Mouse (Mus musculus) lung, embryonic 15.5 days (tissue): ENCODE measurements around the gene Camk2b. TPM values are rescaled to one million over a fixed set of nuclear protein-coding genes. Genes with fewer than 3 reads are reported as not detected.
A peak's percentile ranks its signal among the peaks of the same experiment; 100 is the strongest.
"Not testable (repeated sequence)": the region's sequence is repeated elsewhere in the genome, so short reads cannot be mapped to it uniquely, and the experiment has no call there.

ENCODE experiments used
- ATAC-seq: fragments of 200-750 bp; cut with Nextera tagmentation; 2 replicates; pipeline ENCODE4 v1.8.0; 2017; ENCODE audit warnings: moderate number of reproducible peaks, borderline replicate concordance; ENCODE audit not compliant: low FRiP score, low TSS enrichment; ENCODE audit errors: extremely low read depth
- H3K27ac ChIP-seq: fragments of 300-500 bp; sonication (generic); 2 replicates; pipeline ENCODE4 v1.5.1; 2015; ENCODE audit warnings: moderate library complexity, mild to moderate bottlenecking, inconsistent platforms
- H3K27me3 ChIP-seq: fragments of 300-500 bp; sonication (generic); 2 replicates; pipeline ENCODE4 v1.6.1; 2015; ENCODE audit warnings: inconsistent platforms
- H3K36me3 ChIP-seq: fragments of 300-500 bp; sonication (generic); 2 replicates; pipeline ENCODE4 v1.6.1; 2015; ENCODE audit warnings: inconsistent platforms
- H3K4me1 ChIP-seq: fragments of 300-500 bp; sonication (generic); 2 replicates; pipeline ENCODE4 v1.6.1; 2015; ENCODE audit warnings: inconsistent platforms
- H3K4me2 ChIP-seq: fragments of 300-500 bp; sonication (generic); 2 replicates; pipeline ENCODE4 v1.6.1; 2015; ENCODE audit warnings: inconsistent platforms, mild to moderate bottlenecking, moderate library complexity
- H3K4me3 ChIP-seq: fragments of 300-500 bp; sonication (generic); 2 replicates; pipeline ENCODE4 v1.5.1; 2015; ENCODE audit warnings: mild to moderate bottlenecking, inconsistent platforms
- H3K9ac ChIP-seq: fragments of 300-500 bp; sonication (generic); 2 replicates; pipeline ENCODE4 v1.6.1; 2015; ENCODE audit warnings: inconsistent platforms
- H3K9me3 ChIP-seq: fragments of 300-500 bp; sonication (generic); 2 replicates; pipeline ENCODE4 v1.6.1; 2016; ENCODE audit warnings: inconsistent platforms
- WGBS: fragments of 180-500 bp; shearing (Covaris S2); methylation state at CpG from one replicate; pipeline ENCODE4 v1.1.7; 2015; 5-methylcytosine and 5-hydroxymethylcytosine counted together
- polyA plus RNA-seq: library from polyadenylated mRNA; unstranded; fragments of >200 nt; fragmentation: Nextera tagmentation; extraction: Ambion mirVana; gene quantifications from 2 replicates; pipeline ENCODE4 v1.2.1, GENCODE M21; 2015

Gene Camk2b
- polyA plus RNA-seq, 1 experiment from 2014 or later, result 1.4 TPM

- no peak overlapping the region for H3K27ac ChIP-seq
- H3K4me2 ChIP-seq, result 0 out of 2 replicates have a peak overlapping the region, but pooled peaks have one; percentile 3
- no peaks in the 10 kb centered on the region for H3K27me3 ChIP-seq
- no peak overlapping the region for H3K4me3 ChIP-seq
- H3K36me3 ChIP-seq, result no peaks in the 10 kb centered on the region
- no peaks in the 10 kb centered on the region for H3K9me3 ChIP-seq
- ATAC-seq, result no peak
- no peak overlapping the region for H3K9ac ChIP-seq
- WGBS, result 37% methylated on average over 10 of the region's 10 CpGs
- peaks cover 14% of the 10 kb centered on the region; the same call in 1 of the 2 replicates for H3K4me1 ChIP-seq
Observed at GRCm38 (mm10) chr11:5948546-5949250, 117.5 kb downstream of the Camk2b start.

GRCm38 (mm10) chr11:5947796-5948195 lies 118.4 kb downstream of the Camk2b start:
- H3K27me3 ChIP-seq, result no peaks in the 10 kb centered on the region
- no peak overlapping the region for H3K4me2 ChIP-seq
- ATAC-seq, result no peak
- H3K9ac ChIP-seq, result no peak overlapping the region
- H3K9me3 ChIP-seq, result no peaks in the 10 kb centered on the region
- H3K27ac ChIP-seq, result no peak overlapping the region
- no peak overlapping the region for H3K4me3 ChIP-seq
- peaks cover 14% of the 10 kb centered on the region; the same call in 1 of the 2 replicates for H3K4me1 ChIP-seq
- 17% methylated on average over 4 of the region's 4 CpGs for WGBS
- no peaks in the 10 kb centered on the region for H3K36me3 ChIP-seq

GRCm38 (mm10) chr11:5945096-5945495 lies 121.1 kb downstream of the Camk2b start:
- no peak for ATAC-seq
- peaks cover 14% of the 10 kb centered on the region; the same call in 1 of the 2 replicates for H3K4me1 ChIP-seq
- no peaks in the 10 kb centered on the region for H3K27me3 ChIP-seq
- H3K4me2 ChIP-seq, result no peak overlapping the region
- no peak overlapping the region for H3K4me3 ChIP-seq
- H3K9ac ChIP-seq, result no peak overlapping the region
- no peak overlapping the region for H3K27ac ChIP-seq
- no peaks in the 10 kb centered on the region for H3K36me3 ChIP-seq
- 43% methylated on average over 2 of the region's 2 CpGs for WGBS
- H3K9me3 ChIP-seq, result no peaks in the 10 kb centered on the region

- Histone ChIP-seq H3K27ac (no peak overlapping the region), H3K4me3 (no peak overlapping the region), H3K9me3 (no peaks in the 10 kb centered on the region), H3K9ac (no peak overlapping the region), H3K4me2 (no peak overlapping the region), H3K27me3 (no peaks in the 10 kb centered on the region), H3K36me3 (no peaks in the 10 kb centered on the region), H3K4me1 (no peaks in the 10 kb centered on the region)
- no peak for ATAC-seq
- whole genome bisulfite sequencing, result 76% methylated on average over 6 of the region's 6 CpGs
Observed at GRCm38 (mm10) chr11:5942966-5943365, 123.2 kb downstream of the Camk2b start.

GRCm38 (mm10) chr11:5934531-5934930 lies 131.6 kb downstream of the Camk2b start:
- not testable (repeated sequence) for H3K9me3 ChIP-seq, H3K4me1 ChIP-seq, ATAC-seq, H3K27ac ChIP-seq, H3K4me3 ChIP-seq, H3K9ac ChIP-seq, H3K36me3 ChIP-seq, H3K27me3 ChIP-seq, H3K4me2 ChIP-seq
- WGBS, result 90% methylated on average over 11 of the region's 11 CpGs

- H3K27me3 ChIP-seq, ATAC-seq, H3K9me3 ChIP-seq, H3K4me3 ChIP-seq, H3K4me2 ChIP-seq, H3K4me1 ChIP-seq, H3K27ac ChIP-seq, H3K36me3 ChIP-seq, H3K9ac ChIP-seq: not testable (repeated sequence)
- WGBS, result 85% methylated on average over 6 of the region's 6 CpGs
Observed at GRCm38 (mm10) chr11:5931947-5932346, 134.2 kb downstream of the Camk2b start.

GRCm38 (mm10) chr11:5930578-5930977 lies 135.6 kb downstream of the Camk2b start:
- Histone ChIP-seq H3K4me2 (no peak overlapping the region), H3K27ac (no peak overlapping the region), H3K4me1 (no peaks in the 10 kb centered on the region), H3K9me3 (no peaks in the 10 kb centered on the region), H3K4me3 (no peak overlapping the region), H3K9ac (no peak overlapping the region), H3K27me3 (no peaks in the 10 kb centered on the region), H3K36me3 (no peaks in the 10 kb centered on the region)
- 75% methylated on average over 1 of the region's 1 CpGs for WGBS
- no peak for ATAC-seq

GRCm38 (mm10) chr11:5926696-5927220 lies 139.4 kb downstream of the Camk2b start:
- H3K4me3 ChIP-seq, result no peak overlapping the region
- no peaks in the 10 kb centered on the region for H3K4me1 ChIP-seq
- no peaks in the 10 kb centered on the region for H3K27me3 ChIP-seq
- no peaks in the 10 kb centered on the region for H3K9me3 ChIP-seq
- 75% methylated on average over 3 of the region's 3 CpGs for WGBS
- no peak overlapping the region for H3K27ac ChIP-seq
- no peak overlapping the region for H3K9ac ChIP-seq
- no peak for ATAC-seq
- H3K4me2 ChIP-seq, result no peak overlapping the region
- H3K36me3 ChIP-seq, result no peaks in the 10 kb centered on the region

- WGBS, result 44% methylated on average over 8 of the region's 8 CpGs
- peaks cover 2% of the 10 kb centered on the region; the same call in 1 of the 2 replicates for H3K4me1 ChIP-seq
- H3K4me2 ChIP-seq, result no peak overlapping the region
- H3K36me3 ChIP-seq, result no peaks in the 10 kb centered on the region
- no peak for ATAC-seq
- H3K9ac ChIP-seq, result no peak overlapping the region
- H3K27me3 ChIP-seq, result no peaks in the 10 kb centered on the region
- no peak overlapping the region for H3K27ac ChIP-seq
- H3K9me3 ChIP-seq, result no peaks in the 10 kb centered on the region
- H3K4me3 ChIP-seq, result no peak overlapping the region
Observed at GRCm38 (mm10) chr11:5924699-5925098, 141.5 kb downstream of the Camk2b start.

- WGBS, result 42% methylated on average over 17 of the region's 17 CpGs
Observed at GRCm38 (mm10) chr11:5920323-5920960, 145.7 kb downstream of the Camk2b start.

More at GRCm38 (mm10) chr11:5920323-5920960, 145.7 kb downstream of the Camk2b start:
- peak; percentile 57; the same call in 1 of the 2 replicates for ATAC-seq
- H3K4me1 ChIP-seq, result peaks cover 2% of the 10 kb centered on the region; the same call in 1 of the 2 replicates
- H3K4me2 ChIP-seq, result peak overlapping the region; percentile 18; the same call in 1 of the 2 replicates
- H3K27ac ChIP-seq, result no peak overlapping the region
- no peak overlapping the region for H3K9ac ChIP-seq
- no peaks in the 10 kb centered on the region for H3K27me3 ChIP-seq
- no peaks in the 10 kb centered on the region for H3K36me3 ChIP-seq
- H3K4me3 ChIP-seq, result no peak overlapping the region
- H3K9me3 ChIP-seq, result no peaks in the 10 kb centered on the region
